Mouse (Mus musculus): ENCODE measurements around the gene Gmds.

Gene Gmds

DNA sequence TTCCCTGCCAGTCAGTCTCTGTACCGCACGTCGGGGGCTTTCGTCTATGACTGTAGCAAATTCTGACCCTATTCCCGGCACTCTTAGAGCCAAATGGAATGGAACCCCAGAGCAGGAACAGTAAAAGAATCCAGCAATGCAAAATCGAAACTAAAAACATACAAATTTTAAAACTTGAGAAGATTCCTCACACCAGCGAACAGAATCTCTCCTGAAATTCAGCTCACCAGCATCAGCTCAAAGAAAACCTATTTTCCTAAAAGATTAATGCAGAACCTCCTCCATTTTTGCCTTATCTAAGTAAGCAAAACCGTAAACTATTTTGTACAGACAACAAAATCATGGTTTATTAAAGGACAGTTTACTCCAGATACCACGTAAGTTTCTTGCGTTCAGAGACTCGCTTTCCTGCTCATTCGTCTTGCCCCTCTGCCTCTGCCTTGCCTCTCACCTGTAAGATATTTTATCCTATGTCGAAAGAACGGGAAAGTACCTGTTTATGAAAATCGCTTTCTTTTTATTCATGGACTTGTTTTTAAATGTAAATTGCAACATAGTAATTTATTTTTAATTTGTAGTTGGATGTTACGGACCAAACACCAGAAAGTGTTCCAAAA, 529.6 kb downstream of the Gmds start:
- no peak for DNase-seq

- peak in 1 of 2 experiments; percentile 74 for DNase-seq
These were observed 530.3 kb downstream of the Gmds start for GRCm38 (mm10) chr13:31808116-31808803.

DNA sequence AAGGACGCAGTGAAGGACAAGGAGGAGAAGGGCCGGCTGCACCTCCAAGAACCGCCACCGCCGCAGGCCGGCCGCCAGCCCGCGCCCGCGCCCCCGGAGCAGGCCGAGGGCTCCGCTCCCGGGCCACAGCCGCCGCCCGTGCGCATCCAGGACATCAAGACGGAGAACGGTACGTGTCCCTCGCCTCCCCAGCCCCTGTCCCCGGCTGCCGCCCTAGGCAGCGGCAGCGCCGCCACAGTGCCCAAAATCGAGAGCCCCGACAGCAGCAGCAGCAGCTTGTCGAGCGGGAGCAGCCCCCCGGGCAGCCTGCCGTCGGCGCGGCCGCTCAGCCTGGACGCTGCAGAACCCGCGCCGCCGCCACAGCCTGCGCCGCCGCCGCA, 530.8 kb downstream of the Gmds start:
- no peak for DNase-seq

DNA sequence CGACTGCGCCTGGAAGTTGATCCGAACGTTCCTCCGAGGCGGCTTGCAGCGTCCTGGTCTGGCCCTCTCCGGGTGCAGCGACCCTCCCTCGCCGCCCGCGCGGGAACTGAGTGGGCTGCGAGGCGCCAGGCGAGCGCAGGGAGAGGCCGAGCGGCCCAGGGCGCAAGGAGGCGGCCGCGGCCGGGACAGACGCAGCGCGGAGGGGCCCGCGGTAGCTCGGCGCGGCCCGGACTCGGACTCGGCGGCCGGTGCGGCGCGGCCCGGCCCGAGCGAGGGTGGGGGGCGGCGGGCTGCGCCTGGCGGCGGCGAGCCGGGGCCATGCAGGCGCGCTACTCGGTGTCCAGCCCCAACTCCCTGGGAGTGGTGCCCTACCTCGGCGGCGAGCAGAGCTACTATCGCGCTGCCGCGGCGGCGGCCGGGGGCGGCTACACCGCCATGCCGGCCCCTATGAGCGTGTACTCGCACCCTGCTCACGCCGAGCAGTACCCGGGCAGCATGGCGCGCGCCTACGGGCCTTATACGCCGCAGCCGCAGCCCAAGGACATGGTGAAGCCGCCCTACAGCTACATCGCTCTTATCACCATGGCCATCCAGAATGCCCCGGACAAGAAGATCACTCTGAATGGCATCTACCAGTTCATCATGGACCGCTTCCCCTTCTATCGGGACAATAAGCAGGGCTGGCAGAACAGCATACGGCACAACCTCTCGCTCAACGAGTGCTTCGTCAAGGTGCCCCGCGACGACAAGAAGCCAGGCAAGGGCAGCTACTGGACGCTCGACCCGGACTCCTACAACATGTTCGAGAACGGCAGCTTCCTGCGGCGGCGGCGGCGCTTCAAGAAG, 531.4 kb downstream of the Gmds start:
- peak in 1 of 2 experiments; percentile 42 for DNase-seq

GRCm38 (mm10) chr13:31806428-31806832, 532.1 kb downstream of the Gmds start, which contains the start of gene Foxc1:
TSS of gene Foxc1 (plus strand) at chr13:31806633.
- DNase-seq, result peak; percentile 91

DNA sequence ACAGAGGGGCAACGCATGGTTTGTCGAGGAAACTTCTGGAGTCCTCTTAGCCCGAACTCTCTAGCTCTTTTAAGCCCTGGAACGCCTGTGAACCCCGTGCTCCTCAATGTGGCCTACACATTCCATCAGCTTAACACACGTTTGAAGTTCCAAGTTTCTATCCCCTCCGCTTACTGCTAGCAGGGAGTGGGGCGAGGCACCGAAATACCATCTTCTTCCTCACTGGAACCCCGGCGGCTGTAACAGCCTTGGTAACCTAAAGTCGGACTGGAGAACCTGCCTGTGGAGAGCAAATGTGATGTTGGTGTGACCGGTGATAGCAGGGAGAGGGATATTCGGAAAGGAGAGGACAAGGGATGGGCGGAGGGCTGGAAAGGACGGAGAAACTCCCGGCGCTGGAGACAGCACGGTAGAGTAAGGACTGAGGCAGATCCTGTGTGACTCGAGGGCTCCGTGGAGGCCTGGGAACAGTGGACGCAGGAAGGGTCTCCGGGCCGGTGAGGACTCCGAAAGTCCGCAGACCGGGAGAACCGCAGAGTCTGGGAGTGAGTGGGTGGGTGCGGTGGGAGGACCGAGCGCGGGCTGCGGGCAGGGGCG, 532.6 kb downstream of the Gmds start:
- DNase-seq, result no peak

- no peak for DNase-seq
These were observed 534.0 kb downstream of the Gmds start for GRCm38 (mm10) chr13:31804571-31804970.

DNA sequence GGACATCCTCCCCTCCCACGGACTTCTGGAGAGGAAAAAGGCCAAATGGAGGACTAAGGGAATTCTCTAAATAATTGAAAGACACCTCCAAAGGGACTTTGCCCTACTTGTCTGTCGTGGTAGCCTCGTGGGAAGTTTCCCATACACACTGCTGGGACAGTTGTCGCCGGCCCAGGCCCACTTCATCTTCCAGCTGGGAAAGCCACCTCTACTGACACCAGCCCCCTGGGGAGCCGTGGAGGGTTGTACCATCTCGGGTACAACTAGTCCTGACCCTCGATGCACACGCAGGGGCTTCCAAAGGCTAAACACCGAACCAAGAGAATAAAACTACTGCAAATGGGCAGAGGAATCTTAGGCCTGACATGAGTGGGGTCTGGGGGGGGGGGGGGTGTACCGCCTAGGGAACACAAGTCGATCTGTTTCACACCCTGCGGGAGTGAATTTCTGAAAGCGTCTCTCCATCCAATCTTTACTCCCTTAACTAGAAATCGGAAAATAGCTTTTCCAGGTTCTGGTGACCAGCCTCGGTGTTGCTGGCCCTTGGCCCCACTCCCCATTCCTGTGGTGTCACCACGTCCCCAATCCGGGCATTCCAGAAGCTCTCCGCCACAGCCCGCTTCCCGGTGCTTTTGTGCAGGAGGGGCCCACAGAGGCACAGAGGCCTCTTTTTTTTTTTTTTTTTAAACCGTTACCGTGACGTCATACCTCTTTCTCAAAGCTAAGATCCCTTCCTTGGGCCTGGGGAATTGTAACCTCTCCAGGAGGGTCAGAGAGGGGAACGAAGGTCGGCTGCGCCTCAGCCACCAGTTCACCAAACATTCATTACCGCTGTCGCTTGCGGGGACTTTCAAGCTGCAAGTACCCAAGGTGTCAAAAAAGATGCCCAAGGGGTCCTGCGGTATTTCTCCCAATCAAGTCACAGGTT, 535.1 kb downstream of the Gmds start:
- no peak for DNase-seq

GRCm38 (mm10) chr13:31802447-31802846, 536.1 kb downstream of the Gmds start:
- DNase-seq, result no peak

GRCm38 (mm10) chr13:31801703-31802305, 536.7 kb downstream of the Gmds start:
- no peak for DNase-seq

- DNase-seq, result peak; percentile 88 to 97
These were observed 537.7 kb downstream of the Gmds start for GRCm38 (mm10) chr13:31800581-31801576.

DNA sequence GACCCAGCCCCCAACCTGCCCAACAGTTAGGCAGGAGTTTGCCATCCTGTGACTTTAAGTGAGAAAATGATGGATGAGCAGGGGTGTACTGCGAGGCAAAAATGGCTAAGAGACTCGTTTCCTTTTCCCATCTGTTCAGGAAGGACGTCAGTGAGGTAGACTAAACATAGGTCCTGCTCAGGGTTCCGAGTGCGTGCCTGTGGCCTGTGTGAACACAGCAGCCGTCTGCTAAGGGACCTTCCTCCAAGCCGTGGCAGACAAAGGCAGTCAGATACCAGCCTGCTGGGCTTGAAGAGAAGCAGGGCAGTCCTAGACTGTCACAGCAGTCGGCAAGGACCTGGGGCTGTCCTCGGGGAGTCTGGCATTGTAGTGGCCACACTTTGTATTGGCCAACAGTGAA, 540.5 kb downstream of the Gmds start:
- no peak for DNase-seq

DNA sequence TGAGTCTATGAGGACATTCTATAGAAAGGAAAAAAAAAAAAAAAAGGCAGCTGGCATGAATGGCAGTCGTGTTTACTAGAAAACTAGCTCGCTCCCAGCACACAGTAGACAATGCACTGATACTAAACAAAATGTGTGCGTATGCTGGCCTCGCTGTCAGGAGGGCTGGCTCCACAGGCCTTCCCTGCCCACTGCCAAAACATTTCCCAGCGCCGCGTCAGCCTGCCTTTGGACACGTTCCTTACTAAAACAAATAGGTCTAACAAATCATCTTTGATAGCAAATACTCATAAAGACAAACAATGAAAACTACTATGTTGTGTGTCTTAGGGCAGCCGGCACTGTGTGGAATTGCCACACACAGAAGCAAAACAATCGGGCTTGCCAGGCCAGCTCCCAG, 541.2 kb downstream of the Gmds start:
- no peak for DNase-seq

DNA sequence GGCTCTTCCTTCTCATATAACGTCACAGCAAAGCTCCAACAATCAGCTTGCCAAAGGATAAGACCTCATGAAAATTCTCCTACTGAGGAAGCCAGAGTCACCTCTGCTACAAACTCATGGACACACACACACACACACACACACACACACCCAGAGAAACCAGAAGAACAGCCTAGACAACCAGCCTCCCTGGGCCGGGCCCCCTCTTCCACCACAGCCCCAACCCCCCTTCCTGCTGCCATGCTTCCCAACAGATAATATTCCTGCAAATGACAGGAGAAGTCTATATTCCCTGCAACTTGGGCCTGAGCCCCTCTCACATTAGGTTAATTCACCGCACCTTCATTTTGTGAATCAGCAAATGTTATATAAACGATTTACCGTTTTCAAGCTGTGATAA, 545.4 kb downstream of the Gmds start:
- no peak for DNase-seq

DNA sequence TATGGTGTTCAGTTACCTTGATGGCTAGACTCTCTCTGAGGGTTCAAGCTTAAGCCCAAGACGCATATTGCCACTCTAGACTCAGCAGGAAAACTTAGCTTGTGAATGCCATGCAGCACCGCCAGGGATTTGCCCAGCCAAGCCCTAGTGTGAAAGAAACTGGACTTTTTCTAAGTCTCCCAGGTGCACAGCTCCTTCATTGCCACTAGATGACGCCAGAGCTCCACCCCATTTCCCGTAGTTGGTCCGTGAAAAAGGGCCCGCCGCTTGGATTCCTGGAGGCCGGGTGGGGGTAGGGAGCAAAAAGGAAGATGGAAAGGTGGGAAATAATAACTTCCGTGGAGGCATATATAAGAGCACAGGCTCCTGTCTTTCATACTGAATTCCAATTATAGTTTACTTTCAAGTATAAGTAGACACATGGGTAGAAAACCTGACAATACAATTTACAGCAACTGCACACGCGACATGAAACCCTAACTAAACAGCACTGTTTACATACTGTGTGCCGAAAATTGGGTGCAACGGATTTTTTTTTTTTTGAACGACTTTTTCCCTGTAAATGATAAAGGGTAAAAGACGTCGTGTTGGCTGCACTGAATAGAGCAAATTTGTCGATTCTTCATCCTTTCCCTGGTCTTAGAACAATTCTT, 545.9 kb downstream of the Gmds start:
- DNase-seq, result peak; percentile 21 to 68

- DNase-seq, result no peak
These were observed 553.8 kb downstream of the Gmds start for GRCm38 (mm10) chr13:31784757-31785156.

DNA sequence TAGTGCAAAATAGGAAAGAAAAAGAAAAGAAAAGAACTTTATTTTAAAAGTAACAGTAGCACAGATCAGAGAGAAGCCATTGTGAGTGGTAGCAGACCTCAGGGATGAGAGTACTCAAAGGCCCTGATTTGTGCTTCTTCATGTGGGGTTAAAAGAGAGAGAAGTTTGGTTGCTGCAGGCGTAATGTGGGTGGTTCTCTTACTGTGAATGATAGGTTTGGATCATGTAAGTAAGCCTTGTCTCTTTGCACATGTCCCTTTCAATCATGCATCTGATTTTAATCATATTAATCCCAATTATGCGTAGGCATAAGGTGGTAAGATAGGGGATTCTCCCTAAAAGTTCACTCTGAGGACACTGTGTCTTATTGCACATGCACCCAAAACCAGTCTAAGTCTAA, 556.5 kb downstream of the Gmds start:
- no peak for DNase-seq

- DNase-seq, result no peak
These were observed 558.2 kb downstream of the Gmds start for GRCm38 (mm10) chr13:31780299-31780698.

DNA sequence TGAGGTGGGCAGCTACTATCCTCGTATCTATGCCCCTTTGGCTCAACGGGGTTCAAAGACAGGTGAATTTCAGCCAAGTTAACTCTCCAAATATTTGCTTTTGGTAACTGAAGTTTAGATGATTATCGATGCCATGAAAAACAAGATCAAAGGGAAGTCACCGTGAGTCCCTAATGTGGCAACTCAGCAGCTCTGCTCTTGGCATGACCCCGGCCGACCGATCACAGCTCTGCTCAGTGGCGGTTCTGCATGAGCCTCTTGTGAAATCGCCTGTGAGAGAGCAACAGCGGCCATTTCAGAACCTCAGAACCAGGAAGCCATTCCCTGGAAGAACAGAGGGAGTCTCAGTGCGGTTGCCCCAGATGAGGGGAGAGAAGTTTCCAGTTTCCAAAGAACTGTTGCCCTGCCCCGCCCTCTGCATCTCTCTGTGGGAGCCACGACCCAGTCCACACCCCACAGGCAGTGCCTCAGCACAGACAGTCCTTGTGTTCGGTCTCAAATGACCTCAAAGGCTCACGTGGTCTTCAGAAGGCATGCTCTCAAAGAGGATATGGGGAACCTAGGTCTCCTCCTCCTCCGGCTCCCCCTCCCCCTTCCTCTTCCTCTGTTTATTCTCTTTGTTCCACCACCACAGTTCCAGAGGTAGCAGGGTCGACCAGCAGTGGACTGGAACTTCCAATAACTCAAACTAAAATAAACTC, 559.1 kb downstream of the Gmds start:
- DNase-seq, result no peak

Data from kidney, postnatal 36 days (tissue).